Mouse (Mus musculus) small intestine, adult 2 months (tissue): ENCODE results near the gene A1cf.

Experiments used
- CTCF ChIP-seq: fragments of 200-500 bp; IDR thresholded peaks from 2 replicates; pipeline ENCODE4 v1.5.1; 2012; ENCODE audit warnings: low read depth, mild to moderate bottlenecking, control low read depth, inconsistent platforms, low read length, moderate library complexity, mixed read lengths; ENCODE audit not compliant: insufficient replicate concordance, insufficient read length; ENCODE audit errors: extremely low read depth
- POLR2A ChIP-seq: fragments of 200-500 bp; IDR thresholded peaks from 2 replicates; pipeline ENCODE4 v1.6.1; 2012; ENCODE audit warnings: low read depth, mild to moderate bottlenecking, control low read depth, inconsistent platforms, low read length, moderate library complexity

- no peak for TF ChIP-seq CTCF
- TF ChIP-seq POLR2A: no peak
Measured at GRCm38 (mm10) chr19:31887275-31887674, 18.7 kb downstream of the A1cf start.
